Mouse (Mus musculus) lung, adult 2 months (tissue): ENCODE measurements around the gene Cldn24.

ENCODE experiments used
- CTCF ChIP-seq: fragments of 200-500 bp; IDR thresholded peaks from 2 replicates; pipeline ENCODE4 v1.5.1; 2011; ENCODE audit warnings: mild to moderate bottlenecking, low read length, control low read depth; ENCODE audit not compliant: insufficient read depth
- POLR2A ChIP-seq: fragments of 200-500 bp; IDR thresholded peaks from 2 replicates; pipeline ENCODE4 v1.6.1; 2011; ENCODE audit warnings: low read depth, mild to moderate bottlenecking, control low read depth, low read length, borderline replicate concordance; ENCODE audit errors: extremely low read depth

DNA sequence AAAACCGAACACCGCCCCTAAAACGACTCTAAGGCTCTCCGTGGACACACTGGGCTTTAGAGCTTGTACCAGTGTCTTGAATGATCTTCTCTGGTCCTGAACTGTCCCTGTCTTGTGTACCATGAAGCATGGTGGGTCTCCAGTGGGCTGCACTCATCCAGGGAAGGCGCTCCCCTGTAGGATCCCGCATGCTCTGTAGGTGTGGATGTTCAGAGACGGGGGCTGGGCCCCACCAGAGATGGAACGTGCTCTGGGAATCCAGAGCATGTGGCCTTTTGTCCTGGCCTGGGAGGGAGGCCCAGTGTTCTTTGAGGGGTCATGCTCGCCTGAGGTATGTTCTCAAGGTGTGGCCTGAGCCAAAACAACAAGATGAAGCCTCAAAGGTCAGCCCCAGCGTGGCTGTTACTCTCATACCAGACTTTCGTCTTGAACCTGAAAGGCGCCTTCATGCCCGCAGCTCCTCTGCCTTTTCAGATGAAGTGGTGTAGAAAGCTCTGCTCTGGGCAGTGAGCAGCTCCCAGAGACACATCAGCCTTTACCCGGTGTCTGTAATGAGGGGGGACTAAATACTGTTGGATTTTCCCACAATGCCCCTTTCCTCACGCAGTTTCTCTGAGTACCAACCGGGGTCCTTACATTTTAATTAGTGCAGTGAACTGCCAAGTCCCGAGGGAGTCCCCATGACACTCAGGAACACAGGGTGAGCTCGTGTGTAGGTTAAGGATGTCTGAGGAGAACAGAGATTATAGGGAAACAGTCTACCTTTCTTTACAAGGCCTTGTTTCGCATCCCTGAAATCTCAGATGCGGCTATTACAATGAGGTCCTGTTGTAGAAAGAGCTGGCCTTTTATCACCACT is 800 bp upstream of the Cldn24 start:
- TF ChIP-seq CTCF (no peak), POLR2A (no peak)
